Mouse (Mus musculus) layer of hippocampus, adult 9-10 months (tissue): Measurements from ENCODE around the gene Zfp36l1.

Source experiments
- DNase-seq: peaks from one replicate; pipeline ENCODE4 v3.0.0; 2022; ENCODE audit warnings: low spot score

Gene Zfp36l1

DNA sequence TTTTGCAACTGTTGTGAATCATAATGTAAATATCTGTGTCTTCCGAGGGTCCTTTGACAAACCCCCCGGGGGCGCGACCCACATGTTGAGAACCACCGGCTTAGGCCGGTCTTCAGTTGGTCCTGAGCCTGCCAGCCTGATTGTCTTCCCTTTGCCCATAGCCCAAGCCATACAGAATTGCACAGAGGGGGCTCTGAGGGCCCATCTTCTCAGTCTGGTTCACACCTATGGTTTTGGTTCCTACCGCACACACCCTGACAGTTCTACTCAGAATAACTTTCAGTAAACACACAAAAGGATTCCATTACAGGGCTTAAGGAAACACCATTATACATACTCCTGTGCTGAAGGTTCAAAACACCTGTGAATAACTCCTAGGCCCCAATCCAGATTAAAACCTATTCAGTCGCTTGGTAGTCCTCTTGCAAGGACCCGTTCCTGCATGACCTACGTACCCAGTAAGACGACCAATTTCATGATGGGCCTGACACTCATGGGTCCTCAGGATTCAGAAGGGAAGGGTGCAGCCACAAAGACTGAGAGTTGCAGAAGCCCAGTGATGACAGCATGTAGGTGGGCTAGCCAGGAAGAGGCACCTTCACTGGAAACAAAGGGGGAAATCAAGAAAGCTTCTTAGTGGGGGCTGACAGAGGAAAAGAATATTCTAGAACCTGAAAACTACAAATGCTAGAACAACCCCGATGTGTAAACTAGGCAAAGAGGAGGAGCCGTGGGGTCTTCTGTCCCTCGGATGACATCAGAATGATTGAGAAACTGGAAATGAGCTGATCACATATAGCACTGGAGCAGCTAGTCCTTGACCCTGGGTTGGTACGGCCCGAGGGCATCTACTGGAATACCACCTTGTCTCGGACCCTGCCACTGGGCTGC lies 18.8 kb upstream of the Zfp36l1 start:
- no peak for DNase-seq

DNA sequence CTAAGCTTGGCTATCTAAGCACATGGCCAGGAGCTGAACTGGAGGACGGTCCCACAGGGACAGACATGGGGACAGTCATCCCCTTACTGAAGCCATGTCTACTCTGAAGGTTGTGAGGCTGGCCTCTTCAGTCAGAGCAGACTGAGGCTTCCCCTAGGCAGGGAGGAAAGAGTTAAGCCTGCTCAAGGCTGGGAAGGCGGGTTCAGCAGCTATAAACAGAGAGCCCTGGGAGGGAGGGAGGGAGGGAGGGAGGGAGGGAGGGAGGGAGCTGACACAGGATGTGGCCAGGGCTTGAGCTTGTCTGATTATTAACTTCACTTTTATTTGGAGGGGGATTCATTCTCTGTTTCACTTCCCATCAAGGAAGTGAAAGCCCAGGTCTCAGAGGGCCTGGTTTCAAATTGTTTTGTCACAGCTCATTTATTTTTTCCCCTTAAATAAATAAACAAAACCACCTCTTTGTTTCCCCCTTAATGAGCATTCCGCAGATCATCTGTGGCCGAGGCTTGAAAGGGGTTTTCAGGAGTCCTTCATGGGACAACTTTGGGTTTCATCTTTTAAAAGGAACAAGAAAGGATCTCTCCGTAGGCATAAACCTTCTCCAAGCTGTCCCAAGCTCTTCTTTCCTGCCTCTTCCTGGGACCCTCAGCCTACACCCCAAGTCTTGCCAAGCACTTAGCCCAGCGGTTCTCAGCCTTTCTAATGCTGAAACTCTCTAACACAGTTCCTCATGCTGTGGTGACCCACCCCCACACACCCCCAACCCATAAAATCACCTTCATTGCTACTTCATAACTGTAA lies 17.9 kb upstream of the Zfp36l1 start:
- no peak for DNase-seq

DNA sequence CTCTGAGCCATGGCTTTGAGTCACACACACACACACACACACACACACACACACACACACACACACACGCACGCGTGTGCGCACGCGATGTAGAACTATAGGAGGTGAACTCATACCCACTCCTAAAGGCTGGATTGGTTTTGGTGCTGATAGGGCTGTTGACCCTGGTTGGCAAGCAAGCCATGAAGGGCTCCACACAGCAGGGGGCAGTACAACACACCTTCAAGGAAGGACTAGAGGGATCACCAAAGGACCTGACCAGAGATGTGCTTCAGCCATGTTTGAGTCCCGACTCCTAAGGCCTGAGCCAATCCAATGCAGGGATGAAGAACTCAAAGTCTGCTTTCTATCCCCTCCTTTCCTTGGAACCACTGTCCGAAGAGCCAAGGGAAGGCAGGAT lies 16.7 kb upstream of the Zfp36l1 start:
- DNase-seq: no peak

DNA sequence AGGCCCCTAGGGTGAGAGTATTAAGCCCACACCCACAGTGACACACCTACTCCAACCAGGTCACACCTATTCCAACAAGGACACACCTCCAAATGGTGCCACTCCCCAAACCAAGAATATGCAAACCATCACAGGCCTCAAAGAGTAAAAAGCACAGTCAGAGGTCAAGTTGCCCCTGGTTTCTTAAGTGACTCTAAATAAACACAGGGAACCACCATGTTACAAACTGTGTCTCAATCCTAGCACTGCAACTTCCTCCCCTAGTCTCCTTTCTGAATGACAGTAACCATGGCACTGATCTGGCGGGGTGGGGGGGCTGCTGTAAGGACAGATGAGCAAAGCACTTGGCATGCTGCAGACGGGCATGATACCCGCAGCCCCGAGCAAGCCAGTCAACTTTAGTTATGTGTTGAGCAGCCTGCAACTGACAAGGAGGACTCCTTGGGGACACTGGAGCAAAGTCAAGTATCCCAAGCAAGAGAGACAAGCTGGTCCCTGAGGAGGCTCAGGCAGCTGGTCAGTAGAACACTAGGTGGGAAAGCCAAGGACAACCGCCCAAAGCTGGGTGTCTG lies 14.5 kb upstream of the Zfp36l1 start:
- DNase-seq: no peak

DNA sequence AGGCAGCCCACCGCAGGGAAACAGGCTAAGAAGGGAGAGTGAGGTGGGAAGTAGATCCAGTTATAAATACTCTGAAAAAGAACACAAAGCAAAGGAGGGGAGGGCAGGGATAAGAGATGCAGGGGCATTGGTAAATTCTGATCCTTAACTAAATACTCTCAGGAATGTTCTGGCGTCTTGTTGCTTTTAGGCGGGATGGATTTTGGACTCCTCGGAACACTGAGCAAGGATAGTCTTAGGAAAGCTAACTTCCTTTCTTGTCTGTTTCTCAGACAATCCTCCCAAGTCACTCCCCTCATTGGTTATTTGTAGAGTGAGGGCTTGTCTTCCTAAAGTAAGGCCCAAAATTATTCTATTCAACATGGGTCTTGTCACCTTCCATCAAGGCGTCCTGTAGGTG lies 12.5 kb upstream of the Zfp36l1 start:
- no peak for DNase-seq

DNA sequence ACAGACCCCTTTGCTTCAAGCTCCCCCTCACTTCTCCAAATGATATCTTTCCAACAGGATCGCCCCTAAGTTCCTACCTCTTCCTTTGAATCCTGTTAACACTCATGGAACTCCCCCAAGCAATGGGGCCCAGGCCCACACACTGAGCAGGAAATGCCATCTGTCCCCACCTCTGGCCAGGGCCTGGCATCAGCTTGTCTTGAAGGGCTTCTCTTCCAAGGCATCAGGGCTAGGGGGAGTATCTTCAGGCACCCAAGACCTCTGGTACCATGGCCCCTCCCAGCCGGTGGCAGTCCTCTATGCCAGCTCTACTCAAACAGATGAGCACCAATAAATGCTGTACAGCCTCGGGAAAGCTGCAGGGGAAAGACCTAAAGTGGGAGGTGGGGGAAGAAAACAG lies 11.9 kb upstream of the Zfp36l1 start:
- no peak for DNase-seq

DNA sequence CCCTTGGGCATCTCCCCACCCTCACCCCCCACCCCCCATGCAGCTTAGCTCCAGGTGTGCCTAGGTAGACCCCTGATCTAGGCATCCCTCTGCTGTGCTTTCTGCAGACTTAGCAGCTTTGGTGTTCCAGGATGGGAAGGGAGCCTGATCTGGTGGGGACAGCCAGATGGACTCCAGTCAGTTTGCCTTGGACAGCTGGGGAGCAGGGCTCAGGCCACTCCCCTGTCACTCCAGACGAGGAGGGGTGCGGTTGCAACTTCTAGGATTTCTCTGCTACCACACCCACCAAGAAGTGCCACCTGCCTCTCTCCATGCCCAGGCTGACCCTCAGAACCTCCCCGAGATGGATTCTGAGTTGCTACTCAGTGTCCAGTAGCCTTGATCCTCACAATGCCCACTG lies 11.4 kb upstream of the Zfp36l1 start:
- no peak for DNase-seq

DNA sequence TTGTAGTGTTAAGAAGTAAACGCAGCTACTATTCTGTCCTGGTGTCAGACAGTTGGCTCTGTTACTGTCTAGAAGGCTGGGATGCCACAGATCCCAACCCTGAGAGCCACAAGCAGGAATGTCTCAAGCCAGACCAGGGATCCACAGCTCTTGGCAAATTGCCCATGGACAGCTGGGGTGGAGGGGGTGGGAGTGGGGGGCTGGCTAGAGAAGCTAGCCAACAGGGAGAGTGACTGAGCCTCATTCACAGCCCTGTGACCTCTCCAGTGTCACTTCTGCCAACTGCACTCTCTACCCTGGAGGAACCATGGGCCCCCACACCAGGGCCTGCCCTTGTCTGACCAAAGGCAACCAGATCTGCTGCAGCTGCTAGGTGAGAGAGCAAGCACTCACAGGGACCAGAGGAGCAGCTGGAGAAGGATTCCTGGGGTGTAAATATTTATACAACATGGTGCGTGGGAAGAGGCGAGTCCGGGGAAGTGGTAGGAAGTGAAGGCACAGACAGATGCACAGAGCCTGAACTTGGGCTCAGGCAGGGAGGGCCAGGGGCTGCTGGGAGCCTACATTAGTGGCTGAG lies 10.5 kb upstream of the Zfp36l1 start:
- no peak for DNase-seq

DNA sequence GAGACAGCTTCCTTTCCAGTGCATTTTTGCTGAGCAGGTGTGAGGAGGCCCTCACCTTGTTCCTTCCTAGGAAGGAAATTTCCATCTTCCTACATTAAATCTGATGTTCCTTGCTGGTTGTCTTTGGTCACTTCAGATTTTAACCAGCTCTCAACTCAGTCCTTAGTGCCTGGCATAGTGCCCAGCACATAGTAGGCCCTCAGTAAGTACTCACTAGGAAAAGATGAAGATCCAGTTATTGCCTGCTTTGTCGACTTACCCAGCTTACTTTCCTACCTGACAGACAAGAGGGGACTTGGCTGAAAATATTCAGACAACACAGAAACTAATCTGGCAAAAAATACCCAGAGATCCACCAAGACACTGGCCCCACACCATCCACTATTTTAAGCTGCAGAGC lies 8.6 kb upstream of the Zfp36l1 start:
- DNase-seq: no peak

DNA sequence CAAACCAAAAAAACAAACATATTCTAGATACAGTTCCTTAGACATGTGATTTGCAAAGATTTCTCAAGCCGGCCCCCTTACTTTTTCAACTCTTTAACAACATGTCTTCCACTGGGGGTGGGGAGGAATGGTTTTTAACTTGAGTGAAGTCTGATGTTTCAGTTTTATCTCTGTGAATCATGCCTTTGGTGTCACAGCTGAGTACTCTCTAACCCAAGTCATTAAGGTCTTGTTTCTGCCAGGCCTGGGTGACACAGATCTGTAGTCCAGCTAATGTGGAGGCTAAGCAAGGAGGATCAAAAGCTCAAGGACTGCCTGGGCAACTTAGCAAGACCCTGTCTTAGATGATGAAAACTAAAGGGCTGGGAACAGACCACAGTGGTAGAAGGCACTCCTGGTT lies 5.8 kb upstream of the Zfp36l1 start:
- no peak for DNase-seq

DNA sequence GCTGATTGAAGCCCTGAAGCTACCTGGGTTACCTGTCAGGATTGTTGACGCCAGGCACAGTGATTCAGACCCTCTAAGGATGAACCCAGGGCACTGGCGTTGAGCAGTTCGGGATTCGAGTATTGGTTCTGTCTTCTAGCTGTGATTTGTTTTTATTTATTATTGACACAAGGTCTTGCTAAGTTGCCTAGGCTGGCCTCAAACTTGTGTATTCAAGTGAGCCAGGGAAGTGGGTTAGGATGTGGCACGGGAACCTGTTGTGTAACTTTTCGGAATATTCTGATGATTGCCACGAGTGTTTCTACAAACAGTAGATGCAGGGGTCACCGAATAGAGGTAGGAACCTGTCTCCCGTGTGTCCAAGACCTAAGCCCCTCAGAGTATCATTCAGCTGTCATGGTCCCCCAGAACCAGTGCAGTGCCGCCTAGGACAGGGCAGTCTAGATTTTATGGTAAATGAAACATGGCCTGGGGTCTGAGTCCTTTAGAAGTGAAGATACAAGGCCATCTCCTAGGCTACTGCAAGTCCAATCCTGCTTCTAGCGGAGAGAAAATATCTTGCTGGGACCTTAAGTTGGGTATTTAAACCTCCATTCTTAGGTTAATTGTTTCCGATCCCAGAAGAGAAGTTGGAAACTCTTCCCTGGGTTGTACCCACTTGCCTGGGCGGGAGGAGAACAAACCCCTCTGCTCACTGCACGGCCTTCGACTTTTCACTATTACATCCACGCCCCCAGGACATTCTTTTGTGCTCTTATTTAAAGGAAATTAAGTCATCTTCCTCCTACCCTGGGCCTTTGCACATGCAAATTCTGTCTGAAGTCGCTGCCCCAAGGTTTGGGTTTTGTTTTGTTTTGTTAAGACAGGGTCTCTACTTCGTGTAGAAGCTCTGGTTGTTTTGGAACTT lies 3.6 kb upstream of the Zfp36l1 start:
- no peak for DNase-seq

DNA sequence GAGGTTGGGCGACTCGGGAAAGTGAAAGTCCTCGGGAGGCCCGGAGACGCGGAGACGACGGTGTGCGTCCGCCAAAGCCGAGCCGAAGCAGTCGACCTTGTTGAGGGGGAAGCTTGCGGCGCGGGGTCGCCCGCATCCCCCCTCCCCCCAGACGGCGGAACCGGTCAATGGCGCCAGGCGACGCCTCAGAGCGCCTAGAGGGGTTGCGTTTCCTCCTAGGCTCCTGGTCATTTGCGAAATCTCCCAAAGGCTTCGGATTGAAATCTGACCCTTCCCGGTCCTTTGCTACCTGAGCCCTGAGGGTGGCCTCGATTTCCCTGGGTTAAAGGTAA lies 3.0 kb upstream of the Zfp36l1 start:
- no peak for DNase-seq

DNA sequence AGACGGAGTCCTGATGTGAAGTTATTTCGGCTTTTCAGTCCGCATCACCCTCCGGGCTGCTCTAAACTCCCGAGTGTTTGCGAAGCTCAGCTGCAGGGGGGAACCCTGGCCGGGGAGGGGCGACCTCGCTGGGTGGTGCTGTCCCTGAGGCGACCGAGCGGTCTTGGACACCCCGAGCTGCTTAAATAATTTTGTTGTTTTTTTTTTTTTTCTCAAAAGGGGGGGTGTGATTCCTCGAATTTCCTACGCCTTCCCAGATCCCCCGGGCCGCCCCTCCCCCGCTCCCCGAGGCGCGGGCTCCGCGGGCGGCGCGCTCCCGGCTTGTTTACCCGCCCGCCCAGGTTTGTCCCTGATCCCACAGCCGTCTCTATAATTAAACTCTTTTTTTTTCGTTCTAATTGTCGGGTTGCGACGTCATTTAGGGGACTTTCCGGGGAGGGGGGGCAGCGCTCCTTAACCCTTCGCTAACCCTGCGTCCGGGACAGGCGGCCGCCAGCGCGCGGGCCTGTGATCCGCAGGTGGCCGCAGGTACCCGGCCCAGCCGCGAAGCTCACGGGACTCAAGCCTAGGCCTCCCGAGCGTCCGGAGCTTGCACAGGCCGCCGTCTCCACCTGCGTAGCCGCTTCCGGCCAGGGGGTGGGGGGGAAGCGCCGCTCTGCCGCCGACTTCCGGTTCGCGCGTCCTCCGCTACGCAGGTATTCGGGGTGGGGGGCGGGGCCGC lies 2.5 kb upstream of the Zfp36l1 start:
- no peak for DNase-seq

DNA sequence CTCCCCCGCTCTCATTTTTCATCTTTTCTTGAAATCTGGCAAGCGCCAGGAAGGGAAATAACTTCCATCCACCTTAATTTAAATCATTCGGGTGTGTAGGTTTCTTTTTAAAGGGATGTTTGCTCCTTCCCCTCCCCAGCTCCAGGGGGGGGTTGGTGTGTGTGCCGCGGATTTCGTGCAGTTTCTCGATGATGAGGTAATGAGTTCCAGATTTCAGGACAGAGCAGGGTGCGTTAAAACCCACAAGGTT lies 2.0 kb upstream of the Zfp36l1 start:
- DNase-seq: no peak

DNA sequence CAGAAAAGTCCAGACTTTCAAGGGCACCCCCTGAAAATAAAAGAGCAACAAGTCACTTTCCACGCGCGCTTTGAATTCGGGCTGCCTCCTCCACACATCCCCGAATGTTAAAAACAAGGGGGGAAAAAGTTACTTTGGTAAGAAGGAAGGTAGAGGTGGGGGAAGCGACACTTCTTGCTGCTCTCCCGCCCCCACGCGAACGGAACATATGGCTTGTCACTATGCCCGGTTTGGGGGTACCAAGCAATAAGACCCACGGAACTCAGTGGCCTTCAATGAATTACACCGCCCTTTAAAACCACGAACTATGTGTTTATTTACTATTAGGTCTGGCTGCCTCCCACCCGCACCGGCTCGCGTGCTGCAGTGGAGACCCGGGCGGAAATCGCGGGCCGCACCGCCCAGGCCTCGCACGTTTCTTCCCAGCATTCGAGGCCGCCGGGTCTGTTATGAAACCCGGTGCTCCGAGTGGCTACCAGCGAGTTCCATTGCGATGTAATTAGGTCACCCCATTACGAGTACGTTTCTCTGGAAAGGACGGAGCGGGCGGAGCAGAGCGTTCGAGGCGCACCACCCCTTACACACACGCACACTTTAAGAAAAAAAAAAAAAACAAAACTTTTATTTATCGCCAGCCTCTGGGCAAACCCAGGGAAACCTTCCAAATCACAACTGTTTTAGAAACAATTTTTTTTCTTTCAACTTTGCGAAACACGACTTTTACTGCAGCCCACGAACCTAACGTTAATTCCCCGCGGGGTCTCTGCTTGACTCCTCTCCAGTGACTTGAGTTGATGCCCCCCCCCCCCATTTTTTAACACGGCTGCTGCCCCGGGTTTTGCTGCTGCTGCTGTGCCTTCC lies 1.4 kb upstream of the Zfp36l1 start:
- no peak for DNase-seq

DNA sequence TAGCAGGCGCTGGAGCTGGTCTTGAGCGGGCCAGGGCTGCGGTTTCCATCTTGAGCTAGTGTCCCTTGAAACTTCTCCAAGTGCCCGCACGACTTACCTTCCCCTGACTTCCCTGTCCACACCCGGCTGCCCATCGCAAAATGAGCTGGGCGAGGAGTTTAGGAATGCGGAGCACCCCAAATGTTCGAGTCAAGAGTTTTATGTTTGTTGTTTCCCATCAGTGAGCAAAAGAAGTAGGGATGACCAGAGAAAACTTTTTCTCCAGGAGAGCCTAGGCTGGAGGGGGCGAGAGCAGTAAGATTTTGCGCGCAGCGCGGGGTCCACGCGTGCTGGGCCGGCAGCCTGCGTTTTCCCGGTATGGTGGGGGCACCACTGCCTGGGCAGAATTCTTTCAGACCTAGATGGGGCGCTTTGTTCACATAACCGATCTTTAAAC lies 791 bp upstream of the Zfp36l1 start:
- DNase-seq: no peak

DNA sequence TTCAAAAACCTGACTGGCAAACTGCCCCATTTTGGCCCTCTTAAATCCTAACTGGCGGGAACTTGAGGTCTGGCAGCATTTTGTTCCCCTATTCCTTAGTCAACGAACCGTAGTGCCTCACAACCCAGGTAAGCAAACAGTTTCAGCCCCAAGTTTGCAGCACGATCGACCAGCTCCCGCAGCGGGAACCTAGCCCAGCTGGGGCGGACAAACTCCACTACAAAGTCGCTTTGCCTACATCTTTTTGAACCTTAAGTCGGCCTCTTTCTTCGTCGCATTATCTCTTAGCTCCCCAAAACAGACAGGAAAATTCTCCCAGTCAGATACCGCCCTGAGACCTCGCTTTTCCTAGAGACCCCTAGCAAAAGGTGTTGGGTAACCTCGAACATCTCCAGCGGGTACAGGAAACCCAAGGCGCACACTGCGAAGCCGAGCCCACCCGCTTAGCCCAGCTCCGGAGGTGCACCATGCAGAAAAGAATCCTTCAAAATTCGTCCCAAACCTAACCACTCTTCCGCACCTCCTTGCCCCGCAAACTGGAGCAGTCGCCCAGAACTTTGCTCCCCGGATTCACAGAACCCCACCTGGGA lies 647 bp downstream of the Zfp36l1 start:
- DNase-seq: no peak

DNA sequence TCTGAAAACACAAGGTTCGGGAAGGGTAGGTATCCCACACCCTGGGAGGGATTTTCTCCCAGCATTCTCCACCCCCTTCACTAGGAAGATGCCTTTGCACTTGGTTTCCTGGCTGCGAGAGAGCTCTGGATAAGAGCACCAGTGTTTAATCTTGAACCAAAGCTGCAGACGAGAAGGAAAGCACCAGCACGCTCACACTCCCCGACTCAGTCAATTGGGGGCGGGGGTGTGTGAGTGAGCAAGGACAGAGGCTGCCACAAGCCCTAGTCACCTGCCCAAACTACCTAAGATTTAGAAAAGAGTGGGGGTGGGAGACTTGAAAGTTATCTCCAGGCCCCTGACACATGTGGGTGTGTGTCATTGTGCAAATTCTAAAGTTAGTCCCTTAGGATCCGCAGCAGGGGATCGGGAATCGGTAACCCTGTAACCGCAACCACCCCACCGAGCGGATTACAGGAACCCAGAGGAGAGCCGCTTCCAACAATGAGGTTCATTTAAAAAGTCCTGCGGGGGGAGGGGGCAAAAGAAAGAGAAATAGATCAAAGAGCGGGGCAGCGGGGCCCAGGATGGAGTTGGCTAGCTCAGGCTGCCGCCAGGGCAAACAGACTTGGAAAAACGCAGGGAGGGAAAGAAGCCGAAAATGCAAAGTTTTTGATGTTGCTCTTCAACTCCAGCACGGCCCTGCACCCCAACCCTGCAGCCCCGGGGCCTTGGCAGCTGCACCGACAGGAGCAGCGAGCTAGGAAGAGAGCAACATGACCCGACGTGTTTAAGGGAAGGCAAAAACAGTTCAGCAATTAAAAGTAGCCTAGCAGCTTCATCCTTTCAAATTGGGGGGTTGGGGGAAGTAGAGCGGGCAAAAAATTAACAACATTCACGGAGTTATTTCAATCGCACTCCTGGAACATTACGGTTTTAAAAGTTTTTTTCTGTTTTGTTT lies 1.4 kb downstream of the Zfp36l1 start:
- no peak for DNase-seq

DNA sequence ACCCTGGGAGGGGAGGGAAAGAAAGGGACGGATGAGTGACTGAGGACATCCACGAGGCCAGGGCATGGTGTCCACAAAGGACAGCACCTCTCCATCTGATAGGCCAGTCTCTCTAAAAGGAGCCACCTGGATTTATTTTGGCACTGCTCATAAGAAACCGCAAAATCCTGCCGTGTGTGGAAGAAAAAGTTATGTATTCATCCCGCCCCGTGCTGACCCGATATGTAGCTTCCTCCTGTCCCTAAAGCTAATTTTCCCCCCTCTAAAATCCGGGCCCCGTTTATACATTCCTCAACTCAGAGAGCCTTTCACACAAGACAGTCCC lies 2.3 kb downstream of the Zfp36l1 start:
- DNase-seq: no peak
